Mouse (Mus musculus) retina, embryonic 14.5 days (tissue): Measurements from ENCODE around the gene Rnf157.
A peak's percentile ranks its signal among the peaks of the same experiment; 100 is the strongest.
"Not testable (repeated sequence)": the region's sequence is repeated elsewhere in the genome, so short reads cannot be mapped to it uniquely, and the experiment has no call there.

ENCODE experiments used
- DNase-seq: peaks from one replicate; pipeline ENCODE4 v3.0.0-alpha.2; 2015; ENCODE audit warnings: low spot score

Gene Rnf157

DNA sequence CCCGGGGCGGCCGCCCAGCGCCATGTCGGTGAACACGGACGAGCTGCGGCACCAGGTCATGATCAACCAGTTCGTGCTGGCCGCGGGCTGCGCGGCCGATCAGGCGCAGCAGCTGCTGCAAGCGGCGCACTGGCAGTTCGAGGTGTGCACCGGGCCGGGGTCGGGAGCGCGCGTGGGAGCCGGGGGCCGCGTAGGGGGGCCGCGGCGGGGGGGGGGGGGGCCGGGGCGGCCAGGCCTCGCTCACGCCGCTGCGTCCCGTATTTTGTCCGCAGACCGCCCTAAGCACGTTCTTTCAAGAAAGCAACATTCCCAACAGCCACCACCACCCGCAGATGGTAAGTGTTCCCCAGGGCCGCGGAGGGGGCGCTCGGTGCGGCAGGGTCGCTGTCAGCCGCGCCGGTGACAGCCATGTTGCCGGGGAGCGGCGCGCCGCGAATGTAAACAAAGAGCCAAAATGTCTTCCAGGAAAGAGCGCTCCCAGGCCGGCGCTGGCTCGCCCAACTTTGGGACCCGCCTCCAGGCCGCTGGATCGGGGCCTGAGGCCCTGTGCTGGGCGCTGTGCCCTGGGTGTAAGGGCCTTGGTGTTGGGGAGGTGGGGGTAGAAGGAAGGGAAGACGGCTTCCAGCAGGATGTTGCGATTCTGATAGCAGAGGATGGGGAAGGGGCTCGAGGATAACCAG lies 21.6 kb upstream of the Rnf157 start:
- peak; percentile 72 for DNase-seq

- DNase-seq = peak; percentile 99
These were observed 20.8 kb upstream of the Rnf157 start, which contains the start of gene Ubald2 for GRCm38 (mm10) chr11:116433356-116434286. TSS of gene Ubald2 (plus strand) at chr11:116434094.

- no peak for DNase-seq
These were observed 19.9 kb upstream of the Rnf157 start for GRCm38 (mm10) chr11:116432593-116433355.

- DNase-seq = no peak
These were observed 19.3 kb upstream of the Rnf157 start for GRCm38 (mm10) chr11:116432127-116432526.

DNA sequence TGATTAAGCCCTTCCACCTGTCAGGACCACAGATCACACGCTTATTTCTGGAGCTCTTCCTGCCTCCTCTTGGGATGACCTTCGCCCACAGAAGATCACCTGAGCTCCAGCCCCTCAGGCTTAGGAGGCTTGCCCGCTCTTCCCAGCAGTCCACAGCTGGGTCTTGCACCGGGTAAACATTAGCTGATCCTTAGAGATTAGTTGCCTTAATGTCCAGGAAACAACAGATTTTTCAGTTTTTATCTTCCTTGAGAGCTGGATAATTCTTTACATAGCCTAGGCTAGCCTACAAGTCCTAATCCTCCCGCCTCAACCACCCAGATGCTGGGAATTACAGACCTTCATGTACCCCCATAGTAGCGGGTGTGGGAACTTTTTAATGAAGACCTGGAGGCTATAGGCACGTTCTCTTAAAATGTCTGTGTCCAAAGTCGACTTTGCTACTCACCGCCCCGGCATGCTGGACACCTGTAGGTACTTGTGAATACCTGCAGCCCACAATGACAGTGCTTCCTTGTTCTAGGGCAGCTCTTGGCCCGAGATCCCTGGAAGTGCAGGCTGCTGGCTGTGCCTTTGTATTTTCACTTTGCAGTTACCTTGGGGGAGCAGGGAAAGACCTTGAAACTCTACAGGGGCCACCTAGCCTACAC lies 18.7 kb upstream of the Rnf157 start:
- DNase-seq = no peak

GRCm38 (mm10) chr11:116430723-116431427 lies 18.0 kb upstream of the Rnf157 start:
- DNase-seq = no peak

DNA sequence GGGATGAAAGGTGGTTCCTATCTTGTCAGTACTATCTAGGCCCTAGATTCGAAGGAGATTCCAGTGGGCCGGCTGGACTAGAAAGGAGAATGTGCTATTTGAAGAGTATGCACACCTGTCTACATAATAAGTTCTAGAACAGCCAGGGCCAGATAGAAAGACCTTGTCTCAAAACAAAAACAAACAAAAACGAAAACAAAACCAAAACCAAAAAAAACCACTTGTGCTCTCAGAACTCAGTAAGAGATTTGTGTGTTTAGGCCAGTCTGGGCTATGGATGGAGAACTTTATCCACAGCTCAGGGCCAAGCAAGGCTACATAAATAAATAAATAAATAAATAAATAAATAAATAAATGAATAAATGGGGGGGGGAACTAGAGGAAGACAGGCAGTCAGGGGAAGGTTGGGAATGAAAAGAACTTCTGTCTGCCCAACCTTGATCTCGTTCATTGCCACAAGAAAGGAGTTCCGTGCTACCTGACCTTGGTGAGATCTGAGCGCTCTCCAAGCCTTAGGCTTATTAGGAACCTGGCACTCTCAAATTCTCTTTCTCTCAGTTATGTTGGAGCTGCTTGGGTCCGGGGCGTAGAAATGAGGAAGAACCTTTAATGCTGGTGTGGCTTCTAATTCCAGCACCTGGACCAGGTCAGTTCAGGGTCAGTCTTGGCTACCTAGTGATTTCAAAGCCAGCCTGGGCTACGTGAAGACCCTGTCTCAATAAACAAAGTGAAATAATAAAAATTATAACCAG lies 17.2 kb upstream of the Rnf157 start:
- no peak for DNase-seq

GRCm38 (mm10) chr11:116428872-116429859 lies 16.3 kb upstream of the Rnf157 start:
- no peak for DNase-seq

GRCm38 (mm10) chr11:116426852-116427575 lies 14.2 kb upstream of the Rnf157 start:
- DNase-seq = no peak

DNA sequence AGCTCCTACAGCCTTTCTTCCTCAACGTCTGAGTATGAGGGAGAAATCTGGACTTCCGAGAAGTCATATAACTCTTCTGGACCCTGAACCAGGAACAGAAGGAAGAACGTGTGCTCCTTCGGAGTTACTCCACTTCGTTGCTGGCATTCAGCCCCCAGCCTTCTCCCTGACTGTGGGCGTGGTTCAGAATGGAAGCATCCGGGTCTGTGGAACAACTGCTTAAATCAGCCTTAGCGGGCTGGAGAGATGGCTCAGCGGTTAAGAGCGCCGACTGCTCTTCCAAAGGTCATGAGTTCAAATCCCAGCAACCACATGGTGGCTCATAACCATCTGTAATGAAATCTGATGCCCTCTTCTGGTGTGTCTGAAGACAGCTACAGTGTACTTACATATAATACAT lies 13.5 kb upstream of the Rnf157 start:
- DNase-seq = not testable (repeated sequence)

DNA sequence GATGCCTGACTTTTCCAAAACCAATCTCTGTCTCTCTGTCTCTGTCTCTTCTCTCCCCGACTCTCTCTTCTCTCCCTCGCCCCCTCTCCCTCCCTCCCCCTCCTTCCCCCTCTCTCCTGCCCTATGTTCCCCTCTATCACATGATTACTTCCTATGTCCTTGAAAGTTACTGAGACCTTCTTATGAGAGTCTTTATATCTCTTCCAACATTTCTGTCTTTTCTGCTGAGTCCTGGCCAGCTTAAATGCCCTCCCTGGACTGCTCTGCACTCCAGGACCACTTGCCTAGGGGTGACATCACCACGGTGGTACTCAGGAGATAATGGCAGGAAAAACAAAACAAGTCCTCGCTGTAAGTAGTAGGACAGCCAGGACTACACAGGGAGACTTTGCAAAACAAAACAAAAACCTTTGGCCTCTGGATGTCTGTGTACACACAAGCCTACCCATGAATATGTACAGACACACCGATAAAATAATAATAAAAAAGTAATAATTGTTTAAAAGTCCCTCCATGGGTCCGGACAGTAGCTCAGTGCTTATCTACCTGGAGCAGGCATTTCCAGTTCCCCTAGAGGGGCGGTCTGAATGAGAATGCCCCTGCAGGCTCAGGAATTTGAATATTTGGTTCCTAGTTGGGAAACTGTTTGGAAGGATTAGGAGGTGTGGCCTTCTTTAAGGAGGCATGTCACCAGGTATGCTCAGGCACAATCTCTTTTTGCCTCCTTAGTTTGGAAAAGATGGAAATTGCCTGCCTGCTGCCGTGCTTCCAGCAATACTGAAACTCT lies 12.0 kb upstream of the Rnf157 start:
- DNase-seq = no peak

DNA sequence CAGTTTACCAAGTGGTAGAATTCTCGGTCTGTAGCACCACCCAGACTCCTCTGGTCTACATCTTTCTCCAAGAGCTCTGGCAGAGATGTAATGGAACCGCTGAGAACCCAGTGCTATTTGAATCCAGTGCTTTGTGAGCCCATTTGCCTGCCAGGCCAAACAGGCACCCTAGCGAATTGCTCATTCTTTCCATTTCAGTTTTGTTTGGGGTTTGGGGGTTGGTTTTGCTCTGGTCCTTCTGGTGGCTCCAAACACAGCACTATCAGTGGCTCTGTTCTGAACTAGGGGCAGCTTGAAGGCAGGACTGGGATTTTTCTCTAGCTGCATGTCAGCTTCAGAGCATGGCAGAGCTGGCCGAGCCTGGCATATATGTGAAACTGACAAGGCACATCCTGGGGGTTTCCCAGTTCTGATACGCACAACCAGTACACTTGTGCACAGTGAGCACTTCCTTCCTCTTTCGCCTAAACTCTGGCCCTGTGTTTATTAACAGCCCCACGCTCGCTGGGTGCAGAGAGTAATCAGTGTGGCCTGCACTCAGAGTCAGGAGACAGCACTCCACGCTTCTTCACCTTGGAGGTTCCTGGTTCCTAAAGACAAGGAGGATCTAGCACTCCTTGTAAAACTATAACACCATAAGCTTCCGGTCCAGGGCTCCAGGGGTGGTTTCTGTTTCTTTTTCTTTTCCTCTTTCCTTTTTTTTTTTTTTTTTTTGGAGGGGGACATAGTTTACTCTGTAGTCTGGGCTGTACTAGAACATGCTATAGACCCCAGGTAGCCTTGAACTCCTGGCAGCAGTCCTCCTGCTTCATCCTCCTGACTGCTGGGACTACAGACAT lies 11.2 kb upstream of the Rnf157 start:
- no peak for DNase-seq

DNA sequence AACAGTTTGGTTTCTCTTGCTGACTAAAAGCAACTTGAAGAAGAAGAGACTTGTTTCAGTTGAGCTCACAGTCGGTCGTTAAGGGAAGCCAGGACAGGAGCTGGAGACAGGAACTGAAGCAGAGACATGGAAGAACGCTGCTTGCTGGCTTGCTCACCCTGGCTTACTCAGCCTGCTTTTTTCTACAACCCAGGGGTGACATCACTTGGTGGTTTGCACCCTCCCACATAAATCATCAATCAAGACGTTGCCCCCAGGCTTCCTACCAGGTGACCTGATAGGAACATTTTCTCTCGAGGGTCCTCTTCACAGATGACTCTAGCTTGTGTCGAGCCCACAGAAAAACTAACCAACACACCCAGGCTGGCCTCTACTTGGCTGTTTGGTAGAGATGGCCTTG lies 10.4 kb upstream of the Rnf157 start:
- no peak for DNase-seq

DNA sequence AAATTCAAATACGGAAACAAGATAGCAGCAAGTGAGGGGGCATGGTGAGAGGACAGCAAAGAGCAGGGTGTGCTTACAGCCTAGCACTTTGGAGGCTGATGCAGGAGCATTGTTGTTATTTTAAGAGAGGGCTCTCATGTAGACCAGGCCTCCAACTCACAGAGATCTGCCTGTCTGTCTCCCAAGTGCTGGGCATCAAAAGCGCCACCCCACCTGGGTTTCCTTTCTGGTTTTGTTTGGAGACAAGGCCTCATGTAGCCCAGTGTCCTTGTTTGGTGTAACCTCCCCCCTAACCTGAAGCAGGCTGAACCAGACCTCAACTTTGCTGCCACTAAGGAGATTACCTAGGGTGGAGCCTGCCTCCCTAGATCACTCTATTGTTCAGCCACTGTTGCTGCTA lies 9.7 kb upstream of the Rnf157 start:
- no peak for DNase-seq

DNA sequence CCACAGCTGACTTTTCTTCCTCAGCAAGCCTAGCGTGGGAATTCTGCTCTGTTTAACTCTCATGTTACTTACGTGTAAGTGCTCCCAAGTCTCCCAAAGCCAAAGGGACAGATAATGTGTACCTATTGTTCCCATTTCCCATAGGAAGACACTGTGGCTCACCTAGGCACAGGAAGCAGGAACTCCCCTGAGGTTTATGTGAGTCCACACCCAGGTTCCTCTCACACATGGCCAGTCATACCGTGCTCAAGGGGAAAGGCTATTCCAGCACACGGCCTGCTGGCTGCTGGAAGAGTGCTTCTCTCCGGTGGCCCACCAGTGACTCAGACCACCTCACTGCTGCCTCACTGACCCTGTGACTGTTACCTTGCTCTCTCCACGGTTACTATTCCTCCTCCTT lies 8.3 kb upstream of the Rnf157 start:
- no peak for DNase-seq

GRCm38 (mm10) chr11:116418841-116419462 lies 6.1 kb upstream of the Rnf157 start:
- no peak for DNase-seq
